Mouse (Mus musculus) ZHBTc4 (cell line): Measurements from ENCODE around the gene Zfp568.
"Not testable (repeated sequence)": the region's sequence is repeated elsewhere in the genome, so short reads cannot be mapped to it uniquely, and the experiment has no call there.

Experiments
- DNase-seq: peaks from one replicate; pipeline ENCODE4 v3.0.0-alpha.2; 2011; ENCODE audit warnings: low read depth, low spot score

The Zfp568 gene

DNA sequence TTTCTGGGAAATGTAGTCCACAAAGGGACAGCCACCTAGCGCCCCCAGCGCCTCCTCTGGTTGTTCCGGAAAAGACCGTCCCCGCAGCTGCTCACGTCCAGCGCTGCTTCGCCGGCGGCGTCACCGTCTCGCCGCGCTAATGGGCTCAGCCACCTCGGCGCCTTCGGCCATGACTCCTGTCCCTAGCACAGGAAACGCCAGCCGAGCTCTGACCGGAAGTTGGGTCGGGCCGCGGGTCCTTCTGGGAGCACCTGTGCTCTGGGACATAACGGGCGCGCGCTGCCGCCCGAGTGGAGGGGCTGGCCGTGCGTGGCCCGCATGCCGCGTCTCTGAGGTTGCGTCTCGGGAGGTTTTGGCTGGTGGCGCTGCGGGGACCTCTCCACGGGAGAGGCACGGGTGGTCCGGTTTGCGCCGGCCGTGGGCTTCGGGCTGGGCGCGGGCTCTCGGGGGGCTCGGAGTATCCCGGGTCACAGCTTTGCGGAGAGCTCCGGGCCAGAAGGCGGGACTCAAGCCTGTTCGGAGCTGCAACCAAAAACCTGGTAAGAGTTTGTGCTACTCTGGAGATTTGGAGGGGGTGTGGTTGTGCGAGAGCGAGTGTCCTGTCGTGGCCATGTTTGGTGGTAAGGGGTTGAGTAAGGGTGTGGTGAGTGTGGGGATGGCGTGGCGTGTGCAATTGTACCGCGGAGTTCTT lies at the start of gene Zfp568:
Gene Zfp568, plus strand, starts transcription at position 266 of the 691 bp plus-strand sequence.
- DNase-seq = peak; percentile 95

DNA sequence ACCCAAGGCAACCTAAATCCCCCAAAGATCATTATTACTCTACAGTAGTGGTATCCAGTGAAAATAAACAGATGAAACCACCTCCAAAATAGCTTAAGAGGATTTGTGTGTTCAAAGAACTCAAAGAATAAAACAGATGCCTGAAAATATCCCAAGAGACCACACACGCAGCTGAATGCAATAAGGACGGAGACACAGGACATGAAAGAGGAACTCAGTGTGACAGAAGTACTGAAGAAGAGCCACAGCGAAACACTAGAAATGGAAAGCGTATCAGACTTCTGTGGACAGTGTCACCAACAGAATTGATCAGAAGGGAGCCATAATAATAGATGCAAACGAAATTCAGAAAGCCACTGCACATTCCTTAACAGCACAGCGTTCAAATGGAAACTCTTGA lies 44.9 kb upstream of the Zfp568 start:
- DNase-seq = no peak

DNA sequence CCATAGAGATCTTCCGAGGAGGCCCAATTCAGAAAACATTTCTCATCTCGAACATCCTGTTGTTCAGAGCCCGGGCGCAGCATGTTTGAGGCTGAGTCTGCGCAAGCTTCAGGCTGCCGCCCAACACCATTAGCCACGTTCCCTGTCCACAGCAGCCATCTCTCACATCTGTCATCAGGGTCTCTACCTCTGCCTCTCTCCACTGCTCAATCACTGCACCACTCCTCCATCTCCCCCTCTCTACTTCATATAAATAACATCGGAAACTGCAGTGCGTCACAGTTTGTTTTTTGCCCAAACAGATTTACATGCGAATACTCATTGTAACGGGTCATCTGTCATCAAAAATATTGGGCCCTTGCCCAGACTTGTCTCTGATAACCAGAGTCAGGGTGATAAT lies 42.7 kb upstream of the Zfp568 start:
- no peak for DNase-seq

- DNase-seq = peak; percentile 86
These were observed 41.0 kb upstream of the Zfp568 start for GRCm38 (mm10) chr7:29942740-29943139.

GRCm38 (mm10) chr7:29943720-29944119 lies 40.0 kb upstream of the Zfp568 start:
- DNase-seq = peak; percentile 81

DNA sequence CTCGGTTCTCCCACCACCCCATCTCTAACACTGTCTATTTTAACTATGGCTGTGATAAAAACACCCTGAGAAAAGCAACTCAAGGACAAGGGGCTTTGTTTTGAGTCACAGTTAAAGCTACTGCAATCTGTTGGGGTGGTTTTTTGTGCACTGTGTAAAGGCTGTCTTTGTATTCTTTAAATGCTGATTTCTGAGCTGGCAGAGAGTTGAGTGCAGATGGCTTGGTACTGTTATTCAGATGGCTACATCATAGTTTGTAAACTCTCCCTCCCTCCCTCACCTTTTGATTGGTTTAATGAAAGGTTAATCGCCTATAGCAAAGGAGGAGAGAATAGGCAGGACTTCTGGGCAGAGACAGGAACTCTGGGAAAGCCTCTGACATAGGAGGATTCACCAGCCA lies 39.6 kb upstream of the Zfp568 start:
- DNase-seq = peak; percentile 92

DNA sequence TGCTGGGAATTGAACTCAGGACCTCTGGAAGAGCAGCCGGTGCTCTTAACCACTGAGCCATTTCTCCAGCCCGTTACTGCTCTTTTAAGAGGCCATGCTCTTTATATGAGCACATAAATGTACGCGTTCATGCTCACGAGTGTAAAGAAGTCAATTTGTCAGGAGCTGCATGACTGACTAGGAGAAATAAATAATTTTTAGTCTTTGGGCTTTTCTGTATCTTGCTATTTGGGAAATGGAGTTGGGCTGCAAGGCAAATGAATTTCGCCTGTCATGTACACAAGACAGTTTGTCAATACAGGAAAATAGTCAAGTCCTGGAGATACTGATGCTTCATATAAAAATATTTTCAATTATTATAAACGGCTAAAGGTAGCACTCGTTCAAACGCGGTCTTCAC lies 30.7 kb upstream of the Zfp568 start:
- DNase-seq = no peak

- peak; percentile 95 for DNase-seq
These were observed 30.0 kb upstream of the Zfp568 start, which contains the start of gene Zfp74 for GRCm38 (mm10) chr7:29953513-29954401. Gene Zfp74 (minus strand): TSS chr7:29954089.

- DNase-seq = peak; percentile 87
These were observed 29.0 kb upstream of the Zfp568 start for GRCm38 (mm10) chr7:29954731-29955130.

- peak; percentile 65 for DNase-seq
These were observed 27.5 kb upstream of the Zfp568 start for GRCm38 (mm10) chr7:29956257-29956656.

GRCm38 (mm10) chr7:29958125-29958724 lies 25.5 kb upstream of the Zfp568 start:
- no peak for DNase-seq

- peak; percentile 70 for DNase-seq
These were observed 24.8 kb upstream of the Zfp568 start for GRCm38 (mm10) chr7:29959004-29959403.

DNA sequence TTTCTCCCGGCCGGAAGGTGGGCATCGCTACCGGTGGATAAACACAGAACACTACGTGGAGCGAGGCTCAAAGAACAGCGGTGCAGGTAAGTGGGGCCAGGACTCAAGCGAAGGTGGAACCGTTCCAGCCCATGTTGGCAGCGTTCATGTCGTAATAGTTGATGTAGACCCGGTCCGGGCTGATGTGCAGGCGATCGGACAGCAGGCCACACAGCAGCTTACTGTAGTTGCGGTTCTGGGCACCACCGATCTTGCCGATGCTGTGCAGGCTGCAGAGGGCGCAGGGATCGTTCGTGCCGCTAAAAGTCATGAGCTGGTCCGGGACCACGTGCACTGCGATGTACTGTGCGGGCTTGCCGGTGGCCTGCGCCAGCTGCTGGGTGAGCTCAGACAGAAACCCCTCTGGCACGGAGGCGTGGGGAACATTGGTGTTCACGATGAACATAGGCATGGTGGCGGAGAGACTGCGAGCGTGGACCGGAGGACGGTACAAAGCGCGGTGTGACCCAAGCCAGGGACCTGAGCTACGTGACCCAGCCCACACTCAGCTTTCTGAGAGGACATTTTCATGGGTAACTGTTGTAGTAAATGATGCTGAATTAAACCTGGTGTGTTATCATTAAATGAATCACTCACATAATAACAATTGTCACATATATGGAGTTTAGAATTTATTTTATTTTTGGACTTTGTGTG lies 18.5 kb upstream of the Zfp568 start:
- not testable (repeated sequence) for DNase-seq

GRCm38 (mm10) chr7:29970686-29971085 lies 13.1 kb upstream of the Zfp568 start:
- no peak for DNase-seq

DNA sequence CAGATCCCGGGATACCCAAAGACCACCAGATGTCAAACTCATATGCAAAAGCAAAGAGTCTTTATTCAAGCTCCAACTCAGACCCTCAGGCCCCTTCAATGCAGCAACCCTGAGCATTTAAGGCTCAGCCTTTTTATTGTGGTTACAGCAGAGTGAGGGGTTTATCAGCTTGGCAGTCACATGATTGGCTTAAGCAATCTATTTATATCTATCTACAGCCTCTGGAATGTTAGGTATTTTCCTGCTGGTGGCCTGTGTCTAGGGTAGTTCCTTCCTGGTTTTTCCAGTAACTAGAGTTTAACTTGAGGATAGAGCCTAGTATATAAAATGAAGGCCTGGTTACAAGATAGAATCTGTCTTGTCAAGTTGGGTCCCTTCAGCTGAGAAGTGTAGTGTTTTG lies 3.0 kb upstream of the Zfp568 start:
- DNase-seq = peak; percentile 55

GRCm38 (mm10) chr7:29981455-29981854 lies 2.3 kb upstream of the Zfp568 start:
- peak; percentile 88 for DNase-seq

GRCm38 (mm10) chr7:29981860-29982259 lies 1.9 kb upstream of the Zfp568 start:
- DNase-seq = peak; percentile 94

- DNase-seq = peak; percentile 57
These were observed 1.4 kb upstream of the Zfp568 start for GRCm38 (mm10) chr7:29982341-29982740.

- DNase-seq = peak; percentile 94
These were observed 824 bp upstream of the Zfp568 start for GRCm38 (mm10) chr7:29982931-29983330.

- DNase-seq = no peak
These were observed 440 bp upstream of the Zfp568 start for GRCm38 (mm10) chr7:29983340-29983689.

DNA sequence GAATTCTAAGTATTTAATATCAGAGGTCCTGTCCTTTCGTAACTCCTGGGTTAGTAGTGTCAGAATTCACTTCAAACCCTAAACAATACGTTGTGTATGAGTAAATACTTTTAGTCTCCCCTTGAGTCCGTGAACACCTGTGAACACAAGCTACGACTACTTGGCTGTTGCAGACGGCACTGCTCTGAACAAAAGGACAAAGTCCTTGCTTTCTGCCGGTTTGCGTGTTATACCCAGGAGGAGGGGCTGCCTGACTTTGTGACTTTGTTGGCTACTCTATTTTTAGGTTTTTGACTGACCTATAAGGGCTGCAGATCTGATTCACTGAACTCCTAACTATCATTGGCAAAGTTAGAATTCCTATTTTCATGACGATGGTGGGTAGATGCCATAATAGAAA lies 2.3 kb downstream of the Zfp568 start:
- DNase-seq = no peak

- no peak for DNase-seq
These were observed 3.8 kb downstream of the Zfp568 start for GRCm38 (mm10) chr7:29987551-29987950.
